17 mouse cellular contexts compared by ENCODE assay signal in the genomic region with DNA sequence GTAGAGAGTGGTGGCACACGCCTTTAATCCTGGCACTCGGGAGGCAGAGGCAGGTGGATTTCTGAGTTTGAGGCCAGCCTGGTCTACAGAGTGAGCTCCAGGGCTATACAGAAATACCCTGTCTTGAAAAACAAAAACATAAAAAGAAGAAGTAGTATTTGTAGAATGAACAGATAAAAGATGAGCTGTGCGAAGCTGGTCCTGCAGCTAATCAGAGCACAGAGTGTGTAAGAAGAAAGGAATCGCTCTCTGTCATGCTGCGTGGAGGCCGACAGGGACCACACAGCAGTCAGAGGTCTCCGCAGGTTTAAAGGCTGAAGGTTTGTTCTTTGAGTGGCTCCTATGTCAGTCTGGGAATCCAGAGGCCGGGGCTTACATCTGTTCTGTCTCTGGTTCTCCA.
"Had no signal": no experiment of that assay in that cellular context is flagged by ENCODE, and none has a peak within 500 bp of the region (broad histone marks: within the 10 kb centered on the region; RNA-seq: fewer than 3 reads in every experiment).

No protein-coding gene starts in this region.

- H3K9ac ChIP-seq: neural tube, embryonic 12.5 days; neural tube, embryonic 13.5 days; neural tube, embryonic 15.5 days; stomach, embryonic 15.5 days had no signal

- H3K36me3 ChIP-seq: neural tube, embryonic 12.5 days; neural tube, embryonic 13.5 days; neural tube, embryonic 15.5 days; stomach, embryonic 15.5 days had no signal

- H3K27ac ChIP-seq: neural tube, embryonic 12.5 days; neural tube, embryonic 13.5 days; neural tube, embryonic 15.5 days; stomach, embryonic 15.5 days; stomach, postnatal 0 days had no signal

- H3K4me3 ChIP-seq: neural tube, embryonic 12.5 days; neural tube, embryonic 13.5 days; neural tube, embryonic 15.5 days; stomach, embryonic 15.5 days had no signal

- H3K9me3 ChIP-seq: neural tube, embryonic 13.5 days; neural tube, embryonic 15.5 days; stomach, embryonic 15.5 days had no signal

- DNase-seq: retina, postnatal 1 day; right cerebral cortex, adult 18-20 months; right cerebral cortex, postnatal 14 days; right cerebral cortex, postnatal 25 days; right cerebral cortex, postnatal 4 days; spleen, adult 18-20 months; thymus, adult 18-20 months; thymus, adult 2 months; thymus, postnatal 14 days; thymus, postnatal 25 days; thymus, postnatal 36 days; thymus, postnatal 4 days had no signal

- H3K4me2 ChIP-seq: neural tube, embryonic 12.5 days; neural tube, embryonic 13.5 days; neural tube, embryonic 15.5 days; stomach, embryonic 15.5 days had no signal

- H3K27me3 ChIP-seq: neural tube, embryonic 12.5 days; neural tube, embryonic 13.5 days; neural tube, embryonic 15.5 days; stomach, embryonic 15.5 days had no signal

- H3K4me1 ChIP-seq: neural tube, embryonic 12.5 days; neural tube, embryonic 13.5 days; neural tube, embryonic 15.5 days; stomach, embryonic 15.5 days had no signal
